Mouse (Mus musculus) liver, postnatal 0 days (tissue): Measurements from ENCODE around the gene Mrpl21.

ENCODE experiments used
- CTCF ChIP-seq: sonication (generic); IDR thresholded peaks from 2 replicates; pipeline ENCODE4 v1.5.1; 2016; ENCODE audit warnings: antibody characterized with exemption, low read depth
- EP300 ChIP-seq: IDR thresholded peaks from 2 replicates; pipeline ENCODE4 v1.6.1; 2016; ENCODE audit warnings: antibody characterized with exemption, low read depth, mild to moderate bottlenecking

- TF ChIP-seq CTCF (no peak), EP300 (no peak)
These were observed 58.3 kb downstream of the Mrpl21 start for GRCm38 (mm10) chr19:3341021-3341420.
